Mouse (Mus musculus): ENCODE measurements around the gene Pde6b.

- TF ChIP-seq CTCF (IDR thresholded peaks at IDR 0.05; ENCODE audit: low read depth, low read length) (no peak), POLR2A (IDR thresholded peaks at IDR 0.05; ENCODE audit: borderline replicate concordance, low read depth, low read length) (no peak)
These were observed 59.7 kb downstream of the Pde6b start for GRCm38 (mm10) chr5:108447857-108448256.

All from bone marrow macrophage, adult 2 months (primary cell).